Mouse (Mus musculus) adrenal gland, postnatal 0 days (tissue): ENCODE results near the gene Tbc1d23. TPM values are rescaled to one million over a fixed set of nuclear protein-coding genes. Genes with fewer than 3 reads are reported as not detected.

Experiments
- polyA plus RNA-seq: library from polyadenylated mRNA; unstranded; fragments of >200 nt; fragmentation: Nextera tagmentation; extraction: Ambion mirVana; gene quantifications from 2 replicates; pipeline ENCODE4 v1.2.1, GENCODE M21; 2015

Gene Tbc1d23
- 21.0 and 21.6 TPM in 2 replicates for polyA plus RNA-seq

DNA sequence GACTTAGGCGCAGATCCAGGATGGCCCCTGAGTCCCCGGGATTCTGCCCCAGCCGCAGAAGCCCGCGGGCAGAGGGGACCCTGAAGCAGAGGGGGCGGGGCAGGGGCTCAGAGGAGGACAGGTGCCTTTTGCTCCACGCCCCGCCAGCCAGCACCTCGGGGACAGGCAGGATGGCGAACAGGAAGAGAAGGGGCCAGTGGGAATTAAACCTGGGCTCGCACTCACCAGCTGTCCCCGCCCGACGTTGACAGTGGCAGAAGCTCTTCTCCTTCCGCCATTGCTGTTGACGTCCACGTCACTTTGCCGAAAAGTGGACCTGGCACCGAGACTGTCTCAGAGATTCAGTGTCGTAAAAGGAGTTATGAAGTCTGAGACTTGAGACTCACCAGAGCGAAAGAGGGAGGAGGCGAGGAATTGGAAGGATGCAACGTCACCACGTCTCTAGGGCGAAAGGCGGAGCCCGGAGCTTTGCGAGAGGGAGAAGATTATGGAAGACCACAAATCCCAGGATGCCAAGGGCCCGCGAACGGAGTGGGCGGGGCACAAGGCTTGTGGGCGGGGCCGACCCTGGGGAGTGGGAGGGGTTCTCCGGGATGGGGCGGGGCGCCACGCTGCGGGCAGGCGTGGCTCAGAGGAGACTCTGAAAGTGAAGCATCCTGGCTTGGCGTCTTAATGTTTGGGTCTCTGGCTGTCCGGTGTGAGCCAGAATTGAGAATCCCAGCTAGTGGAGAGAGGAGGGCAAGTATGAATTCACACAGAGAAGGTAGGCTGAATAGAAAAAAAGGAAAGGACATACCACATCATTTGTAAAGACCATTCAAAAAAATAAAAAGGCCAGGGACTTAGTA, at the start of gene Tbc1d23:
TSS of gene Tbc1d23 (minus strand) at position 416 of the 848 bp plus-strand sequence.

DNA sequence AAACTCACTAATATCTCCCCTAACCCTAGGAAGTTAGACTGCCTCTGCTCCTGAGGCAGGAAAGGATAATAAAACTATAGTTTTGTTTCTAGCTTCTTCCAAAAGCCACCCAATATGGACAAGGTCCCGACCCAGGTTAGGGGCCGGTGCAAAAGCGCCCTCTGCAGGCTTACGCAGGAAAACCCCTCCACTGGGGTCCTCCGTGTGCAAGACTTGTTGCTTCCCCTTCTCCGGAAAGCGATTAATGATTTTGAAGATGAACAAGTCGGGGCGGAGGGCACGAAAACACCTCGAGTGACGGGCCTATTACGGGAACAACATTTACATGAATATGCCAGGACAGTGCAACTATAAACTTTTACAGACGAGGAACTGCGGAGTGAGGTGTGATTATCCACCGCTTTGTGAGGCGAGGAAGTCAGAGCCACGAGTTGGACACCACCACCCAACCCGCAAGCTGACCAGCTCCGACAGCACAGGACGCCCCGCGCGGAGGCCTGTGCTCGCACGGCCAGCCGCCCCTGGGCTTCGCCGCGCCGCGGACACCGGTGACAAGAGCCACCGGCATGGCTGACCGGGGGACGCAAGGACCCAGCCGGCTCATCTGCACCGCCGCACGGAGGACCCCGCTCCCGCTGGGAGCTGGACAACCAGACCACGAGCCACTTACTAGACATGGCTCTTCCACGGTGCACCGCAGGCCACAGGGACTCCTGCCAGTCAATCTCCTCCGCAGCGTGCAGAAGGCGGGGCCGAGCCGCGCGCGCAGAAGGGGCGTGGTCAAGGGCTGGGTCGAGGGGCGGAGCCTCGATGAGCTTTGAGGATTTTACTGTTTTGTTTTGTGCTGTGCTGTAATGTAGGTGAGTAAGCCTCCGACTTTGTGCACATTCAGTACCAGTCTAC, 64.4 kb downstream of the Tbc1d23 start, which contains the start of gene Nit2:
TSS of gene Nit2 (minus strand) at position 731 of the 903 bp plus-strand sequence.

DNA sequence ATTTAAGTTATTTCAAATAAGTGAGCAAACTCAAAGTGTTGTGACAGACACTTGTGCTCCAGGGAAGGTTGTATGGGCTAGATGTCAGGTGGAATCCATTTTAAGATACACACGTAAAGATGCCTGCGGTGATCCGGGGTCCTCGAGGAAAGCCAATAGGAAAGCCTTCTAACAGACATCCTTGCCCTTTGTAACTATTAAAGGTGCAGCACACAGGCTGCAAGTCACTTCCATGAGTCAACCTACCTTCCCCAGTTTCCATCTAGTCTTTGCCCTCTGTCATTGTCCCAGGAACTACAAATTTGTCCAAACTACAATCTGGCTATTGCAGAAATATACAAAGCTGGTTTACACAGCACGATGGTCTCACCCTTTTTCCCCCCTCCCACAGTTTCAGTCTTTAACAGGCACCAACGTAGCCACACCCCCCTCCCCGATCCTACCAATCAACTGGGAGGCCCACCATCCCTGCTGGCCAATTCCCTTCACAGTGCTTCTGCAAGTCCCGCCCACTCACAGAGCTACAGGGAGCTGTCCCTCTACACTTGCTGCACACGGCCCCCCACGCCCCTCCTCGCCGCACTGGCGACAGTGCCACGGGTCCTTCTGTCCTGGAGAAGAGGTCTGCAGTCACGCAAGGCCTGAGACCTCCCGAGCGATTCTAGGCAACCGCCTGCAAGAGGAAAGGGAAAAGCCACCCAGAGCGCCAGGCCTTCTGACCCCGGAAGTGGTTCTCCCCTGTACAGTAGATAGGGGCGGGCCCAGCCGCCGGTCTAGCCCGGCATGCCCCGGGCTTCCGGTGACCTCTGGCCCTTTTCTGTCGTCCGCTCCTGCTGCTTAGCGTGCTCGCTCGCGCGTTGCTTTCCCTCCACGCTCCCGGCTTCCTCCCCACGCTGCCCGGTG, 110.1 kb downstream of the Tbc1d23 start, which contains the start of gene Tomm70a:
TSS of gene Tomm70a (plus strand) at position 791 of the 903 bp plus-strand sequence.

Other genes with a start within 250 kb of the Tbc1d23 start
- gene Tmem45a2, start 160.1 kb downstream of the Tbc1d23 start, polyA plus RNA-seq, result 0.48 and 0.99 TPM in 2 replicates
- gene Tomm70a, start 109.8 kb downstream of the Tbc1d23 start, polyA plus RNA-seq, result 27.3 and 34.0 TPM in 2 replicates
- gene Nit2, start 64.2 kb downstream of the Tbc1d23 start, polyA plus RNA-seq, result 110 and 115 TPM in 2 replicates
- 0.13 TPM in 1 of 2 replicates, not detected in the other for gene Tmem30c, start 61.4 kb upstream of the Tbc1d23 start, polyA plus RNA-seq
- gene Filip1l, start 121.6 kb upstream of the Tbc1d23 start, polyA plus RNA-seq, result 14.3 and 16.3 TPM in 2 replicates